ENCODE assay signal across 8 mouse cellular contexts in the genomic region with DNA sequence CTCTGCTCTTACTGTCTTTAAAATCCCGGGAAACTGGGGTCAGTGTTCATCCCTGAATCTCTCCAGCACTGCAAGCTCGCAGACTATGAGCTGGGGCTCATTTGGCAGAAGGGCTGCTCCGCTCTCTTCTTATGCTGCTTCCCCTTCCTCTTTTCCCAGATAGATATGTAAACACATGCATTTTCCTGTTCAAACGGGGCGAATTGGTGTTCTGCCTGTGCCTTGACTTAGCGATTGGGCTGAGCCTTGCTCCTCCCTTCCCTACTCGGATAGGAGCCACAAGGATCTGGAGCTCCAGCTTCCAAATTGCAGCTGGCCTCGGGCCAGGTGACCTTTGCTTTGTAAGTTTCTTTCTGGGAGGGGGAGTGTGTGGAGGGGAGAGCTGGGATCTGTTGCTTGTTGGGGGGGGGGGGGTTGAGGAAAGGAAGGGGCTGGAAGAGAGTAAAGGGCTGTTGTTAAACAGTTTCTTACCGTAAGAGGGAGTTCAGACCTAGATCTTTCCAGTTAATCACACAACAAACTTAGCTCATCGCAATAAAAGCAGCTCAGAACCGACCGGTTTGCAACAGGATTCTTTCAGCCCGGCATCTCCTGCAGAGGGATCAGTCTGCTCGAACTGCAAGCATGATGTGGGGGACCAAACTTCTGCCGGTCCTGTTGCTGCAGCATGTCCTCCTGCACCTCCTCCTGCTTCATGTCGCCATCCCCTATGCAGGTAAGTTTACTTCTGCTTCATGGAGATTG. TPM values are rescaled to one million over a fixed set of nuclear protein-coding genes. Genes with fewer than 3 reads are reported as not detected.
A peak's percentile ranks its signal among the peaks of the same experiment; 100 is the strongest.
DNase-seq lines count a peak whose midpoint lies in the region; ATAC-seq and TF ChIP-seq lines count a peak whose summit lies in the region.

Gene Hgf, plus strand, starts transcription at position 192 of the 744 bp plus-strand sequence.

- H3K9ac ChIP-seq in forebrain, embryonic 14.5 days (ENCODE audit: low read length): peak within 1 kb of the TSS; percentile 35; the same call in 1 of the 2 replicates
- H3K9ac ChIP-seq in lung, embryonic 14.5 days: peak within 1 kb of the TSS; percentile 48
- peak within 1 kb of the TSS; percentile 3; the same call in 1 of the 2 replicates for H3K9ac ChIP-seq in neural tube, embryonic 13.5 days

- H3K4me2 ChIP-seq in forebrain, embryonic 14.5 days (ENCODE audit: low read length): peak within 1 kb of the TSS; percentile 47
- peak within 1 kb of the TSS; percentile 60 for H3K4me2 ChIP-seq in lung, embryonic 14.5 days
- peak within 1 kb of the TSS; percentile 47 for H3K4me2 ChIP-seq in neural tube, embryonic 13.5 days

- H3K27me3 ChIP-seq in forebrain, embryonic 14.5 days (replicated peaks; ENCODE audit: control insufficient read depth, insufficient read depth, low read length): no peaks in the 10 kb centered on the region
- no peaks in the 10 kb centered on the region for H3K27me3 ChIP-seq in lung, embryonic 14.5 days (ENCODE audit: insufficient read depth, low read length)
- no peaks in the 10 kb centered on the region for H3K27me3 ChIP-seq in neural tube, embryonic 13.5 days

- peak within 1 kb of the TSS; percentile 14 for H3K4me3 ChIP-seq in forebrain, embryonic 14.5 days (ENCODE audit: low read depth, low read length)
- peak within 1 kb of the TSS; percentile 28 for H3K4me3 ChIP-seq in lung, embryonic 14.5 days (ENCODE audit: low read depth, low read length)
- H3K4me3 ChIP-seq in neural tube, embryonic 13.5 days: peak within 1 kb of the TSS; percentile 23

- intact Hi-C loops in heart, postnatal 14 days (cut with DNase I): no loop called here

- 0 out of 2 replicates have a peak, but pooled peaks cover 4% of the 10 kb centered on the region for H3K4me1 ChIP-seq in forebrain, embryonic 14.5 days (ENCODE audit: control insufficient read depth, insufficient read depth, low read length)
- no peaks in the 10 kb centered on the region for H3K4me1 ChIP-seq in lung, embryonic 14.5 days (ENCODE audit: insufficient read depth)
- H3K4me1 ChIP-seq in neural tube, embryonic 13.5 days (replicated peaks): peaks cover 9% of the 10 kb centered on the region; the same call in 1 of the 2 replicates

- peak; percentile 76 for DNase-seq in 3T3-L1 (ENCODE audit: low read depth, low spot score)
- DNase-seq in adrenal gland, postnatal 10 days: peak; percentile 68
- DNase-seq in forebrain, embryonic 14.5 days (ENCODE audit: low spot score): peak; percentile 53
- DNase-seq in heart, postnatal 14 days: peak; percentile 44 to 61
- DNase-seq in kidney, postnatal 36 days: peak; percentile 63 to 73
- peak; percentile 91 for DNase-seq in lung, embryonic 14.5 days
- peak; percentile 61 for DNase-seq in yolk sac, embryonic 10.5 days (ENCODE audit: low spot score)

- ATAC-seq in forebrain, embryonic 14.5 days: peak; percentile 75
- ATAC-seq in lung, embryonic 14.5 days (ENCODE audit: insufficient read depth): peak; percentile 93
- ATAC-seq in neural tube, embryonic 13.5 days (ENCODE audit: low read depth): peak; percentile 56

- no peaks in the 10 kb centered on the region for H3K9me3 ChIP-seq in forebrain, embryonic 14.5 days (replicated peaks; ENCODE audit: control insufficient read depth, low read length)
- no peaks in the 10 kb centered on the region for H3K9me3 ChIP-seq in lung, embryonic 14.5 days (ENCODE audit: low read depth, low read length)
- H3K9me3 ChIP-seq in neural tube, embryonic 13.5 days: no peaks in the 10 kb centered on the region

- 6% methylated on average over 16 of the region's 16 CpGs for WGBS in forebrain, embryonic 14.5 days
- 2% methylated on average over 16 of the region's 16 CpGs for WGBS in lung, embryonic 14.5 days
- 11% methylated on average over 16 of the region's 16 CpGs for WGBS in neural tube, embryonic 13.5 days

- TF ChIP-seq CTCF in lung, embryonic 14.5 days (IDR thresholded peaks at IDR 0.05; ENCODE audit: low read depth): 0 out of 2 replicates have a peak, but pooled peaks have one; percentile 10

- H3K36me3 ChIP-seq in forebrain, embryonic 14.5 days (ENCODE audit: control insufficient read depth, insufficient read depth, low read length): no peaks in the 10 kb centered on the region
- no peaks in the 10 kb centered on the region for H3K36me3 ChIP-seq in lung, embryonic 14.5 days (ENCODE audit: insufficient read depth)
- H3K36me3 ChIP-seq in neural tube, embryonic 13.5 days: no peaks in the 10 kb centered on the region

- no peak within 1 kb of the TSS for H3K27ac ChIP-seq in forebrain, embryonic 14.5 days (ENCODE audit: low read depth, low read length)
- H3K27ac ChIP-seq in lung, embryonic 14.5 days (ENCODE audit: low read depth): peak within 1 kb of the TSS; percentile 54; the same call in 1 of the 2 replicates
- H3K27ac ChIP-seq in neural tube, embryonic 13.5 days (replicated peaks): no peak within 1 kb of the TSS

RNA-seq across cellular contexts. Expression of gene Hgf, which starts in this region (rescaled TPM):
- total RNA-seq in adrenal gland, postnatal 10 days (2021): 1 to 10 TPM; 5.1 to 6.7 TPM
- polyA plus RNA-seq in forebrain, embryonic 14.5 days (2014; fragmentation: Nextera tagmentation; extraction: Ambion mirVana): 0.51 and 0.99 TPM in 2 replicates
- under 1 TPM; 0.61 to 0.84 TPM for total RNA-seq in heart, postnatal 14 days (2021)
- 1.5 and 1.9 TPM in 2 replicates for polyA plus RNA-seq in lung, embryonic 14.5 days (2014; fragmentation: Nextera tagmentation; extraction: Ambion mirVana)
- 0.20 and 0.48 TPM in 2 replicates for polyA plus RNA-seq in neural tube, embryonic 13.5 days (2015; fragmentation: Nextera tagmentation; extraction: Ambion mirVana)

Comparison
In these comparisons a context has a peak if more than half of its experiments do, and no peak if none do; other contexts are left out.
1. Peak in DNase-seq, ATAC-seq, H3K4me3 ChIP-seq, H3K9ac ChIP-seq and H3K4me2 ChIP-seq in forebrain, embryonic 14.5 days; RNA of the gene not detected or under 1 TPM.
2. Peak in DNase-seq in heart, postnatal 14 days; RNA of the gene not detected or under 1 TPM.
3. Peak in ATAC-seq, H3K4me3 ChIP-seq, H3K9ac ChIP-seq and H3K4me2 ChIP-seq in neural tube, embryonic 13.5 days; RNA of the gene not detected or under 1 TPM.